18 mouse cellular contexts compared by ENCODE assay signal in the genomic region with DNA sequence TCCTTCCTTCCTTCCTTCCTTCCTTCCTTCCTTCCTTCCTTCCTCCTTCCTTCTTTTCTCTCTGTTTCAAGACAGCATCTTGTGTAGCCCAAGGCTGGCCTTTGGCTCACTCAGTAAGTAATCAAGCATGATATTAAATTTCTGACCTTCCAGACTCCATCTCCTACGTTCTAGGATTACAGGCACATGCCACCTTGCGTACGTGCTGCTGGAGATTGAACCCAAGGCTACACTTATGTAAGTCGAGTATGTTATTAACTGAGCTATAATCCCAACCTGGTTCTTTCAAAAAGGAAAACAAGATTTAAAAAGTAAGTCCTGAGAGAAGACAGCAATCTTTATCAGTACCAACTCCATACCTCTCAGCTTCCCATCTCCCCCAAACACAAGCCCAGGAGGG.
DNase-seq lines count a peak whose midpoint lies in the region; ATAC-seq and TF ChIP-seq lines count a peak whose summit lies in the region.
"Had no signal": no experiment of that assay in that cellular context is flagged by ENCODE, and none has a peak within 500 bp of the region (broad histone marks: within the 10 kb centered on the region; RNA-seq: fewer than 3 reads in every experiment).

No protein-coding gene starts in this region.

- WGBS in heart, embryonic 10.5 days: 78% methylated on average over 4 of the region's 4 CpGs
- WGBS in heart, embryonic 12.5 days: 80% methylated on average over 4 of the region's 4 CpGs
- 51% methylated on average over 4 of the region's 4 CpGs for WGBS in limb, embryonic 12.5 days
- WGBS in limb, embryonic 10.5 days: 85% methylated on average over 4 of the region's 4 CpGs
- WGBS in kidney, embryonic 15.5 days: 54% methylated on average over 4 of the region's 4 CpGs
- WGBS in small intestine, adult 2 months: 73% methylated on average over 4 of the region's 4 CpGs

- no peak overlapping the region for H3K9ac ChIP-seq in heart, embryonic 12.5 days
- H3K9ac ChIP-seq in limb, embryonic 12.5 days (replicated peaks): no peak overlapping the region
- no peak overlapping the region for H3K9ac ChIP-seq in kidney, embryonic 15.5 days
- H3K9ac ChIP-seq: forebrain, embryonic 13.5 days had no signal

- H3K9me3 ChIP-seq in heart, embryonic 10.5 days: no peaks in the 10 kb centered on the region
- no peaks in the 10 kb centered on the region for H3K9me3 ChIP-seq in heart, embryonic 12.5 days (replicated peaks)
- H3K9me3 ChIP-seq in limb, embryonic 12.5 days: no peaks in the 10 kb centered on the region
- H3K9me3 ChIP-seq in limb, embryonic 10.5 days (replicated peaks): no peaks in the 10 kb centered on the region
- no peaks in the 10 kb centered on the region for H3K9me3 ChIP-seq in kidney, embryonic 15.5 days (replicated peaks)
- H3K9me3 ChIP-seq: forebrain, embryonic 13.5 days had no signal

- DNase-seq in heart, embryonic 10.5 days (ENCODE audit: low spot score): no peak
- no peak for DNase-seq in limb, embryonic 10.5 days (ENCODE audit: low spot score)
- DNase-seq in embryo, embryonic 10.5 days (ENCODE audit: low spot score): no peak
- DNase-seq: adrenal gland, postnatal 25 days; cerebellum, adult 8-10 months; heart, postnatal 14 days; lung, adult 18-20 months; lung, postnatal 10 days had no signal

- H3K4me2 ChIP-seq in heart, embryonic 12.5 days: no peak overlapping the region
- no peak overlapping the region for H3K4me2 ChIP-seq in limb, embryonic 12.5 days
- H3K4me2 ChIP-seq in kidney, embryonic 15.5 days: no peak overlapping the region
- H3K4me2 ChIP-seq: forebrain, embryonic 13.5 days; heart, embryonic 11.5 days; liver, embryonic 11.5 days; midbrain, embryonic 11.5 days had no signal

- H3K4me1 ChIP-seq in heart, embryonic 10.5 days: peaks cover 42% of the 10 kb centered on the region
- peaks cover 42% of the 10 kb centered on the region for H3K4me1 ChIP-seq in heart, embryonic 12.5 days (replicated peaks)
- peaks cover 21% of the 10 kb centered on the region for H3K4me1 ChIP-seq in limb, embryonic 12.5 days (replicated peaks)
- H3K4me1 ChIP-seq in limb, embryonic 10.5 days: peaks cover 20% of the 10 kb centered on the region
- peaks cover 25% of the 10 kb centered on the region for H3K4me1 ChIP-seq in kidney, embryonic 15.5 days
- peaks cover 35% of the 10 kb centered on the region; the same call in 1 of the 2 replicates for H3K4me1 ChIP-seq in small intestine, adult 2 months (ENCODE audit: control insufficient read depth, insufficient read depth, insufficient read length, low read length)

- no peak overlapping the region for H3K4me3 ChIP-seq in heart, embryonic 10.5 days
- no peak overlapping the region for H3K4me3 ChIP-seq in heart, embryonic 12.5 days
- no peak overlapping the region for H3K4me3 ChIP-seq in limb, embryonic 12.5 days (replicated peaks)
- H3K4me3 ChIP-seq in limb, embryonic 10.5 days: no peak overlapping the region
- no peak overlapping the region for H3K4me3 ChIP-seq in kidney, embryonic 15.5 days (replicated peaks)
- H3K4me3 ChIP-seq in small intestine, adult 2 months (ENCODE audit: low read depth, low read length): no peak overlapping the region
- H3K4me3 ChIP-seq: forebrain, embryonic 13.5 days; left cerebral cortex, adult 2 months had no signal

- TF ChIP-seq CTCF in small intestine, adult 2 months (IDR thresholded peaks at IDR 0.05; ENCODE audit: extremely low read depth, insufficient read length, insufficient replicate concordance, low read depth, low read length): no peak

- no peaks in the 10 kb centered on the region for H3K36me3 ChIP-seq in heart, embryonic 10.5 days
- H3K36me3 ChIP-seq in heart, embryonic 12.5 days: no peaks in the 10 kb centered on the region
- no peaks in the 10 kb centered on the region for H3K36me3 ChIP-seq in limb, embryonic 12.5 days
- H3K36me3 ChIP-seq in limb, embryonic 10.5 days: no peaks in the 10 kb centered on the region
- no peaks in the 10 kb centered on the region for H3K36me3 ChIP-seq in kidney, embryonic 15.5 days
- no peaks in the 10 kb centered on the region for H3K36me3 ChIP-seq in small intestine, adult 2 months (ENCODE audit: control insufficient read depth, insufficient read depth, low read length)

- no peak for ATAC-seq in heart, embryonic 12.5 days (ENCODE audit: insufficient number of reproducible peaks, low FRiP score)
- ATAC-seq in limb, embryonic 12.5 days (ENCODE audit: insufficient number of reproducible peaks, insufficient read depth, low FRiP score, low TSS enrichment, low read depth): no peak
- no peak for ATAC-seq in kidney, embryonic 15.5 days (replicated peaks; ENCODE audit: low FRiP score)
- ATAC-seq: CD4-positive, CD25-positive, alpha-beta regulatory T cell, adult 4 months; forebrain, embryonic 13.5 days had no signal

- H3K27me3 ChIP-seq in heart, embryonic 10.5 days (ENCODE audit: insufficient read depth, poor library complexity, severe bottlenecking): no peaks in the 10 kb centered on the region
- H3K27me3 ChIP-seq in heart, embryonic 12.5 days (replicated peaks): no peaks in the 10 kb centered on the region
- no peaks in the 10 kb centered on the region for H3K27me3 ChIP-seq in limb, embryonic 12.5 days
- no peaks in the 10 kb centered on the region for H3K27me3 ChIP-seq in limb, embryonic 10.5 days (ENCODE audit: low read depth, poor library complexity, severe bottlenecking)
- H3K27me3 ChIP-seq in kidney, embryonic 15.5 days: no peaks in the 10 kb centered on the region
- H3K27me3 ChIP-seq in small intestine, adult 2 months (ENCODE audit: control insufficient read depth, insufficient read depth, low read length): no peaks in the 10 kb centered on the region
- H3K27me3 ChIP-seq: forebrain, embryonic 13.5 days had no signal

- TF ChIP-seq POLR2A in small intestine, adult 2 months (IDR thresholded peaks at IDR 0.05; ENCODE audit: low read depth, low read length): no peak

- H3K27ac ChIP-seq in heart, embryonic 10.5 days: peak overlapping the region; percentile 62
- no peak overlapping the region for H3K27ac ChIP-seq in heart, embryonic 12.5 days (ENCODE audit: poor library complexity, severe bottlenecking)
- H3K27ac ChIP-seq in limb, embryonic 12.5 days: peak overlapping the region; percentile 32; the same call in 1 of the 2 replicates
- no peak overlapping the region for H3K27ac ChIP-seq in limb, embryonic 10.5 days
- peak overlapping the region; percentile 43 for H3K27ac ChIP-seq in kidney, embryonic 15.5 days
- peak overlapping the region; percentile 85 for H3K27ac ChIP-seq in small intestine, adult 2 months (ENCODE audit: insufficient read depth, low read depth, low read length)
- H3K27ac ChIP-seq: forebrain, embryonic 13.5 days; left cerebral cortex, adult 2 months had no signal

Comparison
In these comparisons a context has a peak if more than half of its experiments do, and no peak if none do; other contexts are left out.
1. H3K27ac ChIP-seq: peak in heart, embryonic 10.5 days (single experiment), limb, embryonic 12.5 days (single experiment), kidney, embryonic 15.5 days (single experiment) and small intestine, adult 2 months (single experiment); none in heart, embryonic 12.5 days (single experiment) and limb, embryonic 10.5 days (single experiment).